Mouse (Mus musculus) heart, postnatal 10 days (tissue): ENCODE results near the gene Adcy9. TPM values are rescaled to one million over a fixed set of nuclear protein-coding genes. Genes with fewer than 3 reads are reported as not detected.
"Not testable (repeated sequence)": the region's sequence is repeated elsewhere in the genome, so short reads cannot be mapped to it uniquely, and the experiment has no call there.

Experiments
- DNase-seq, 2 experiments: peaks; one replicate each; pipeline ENCODE4 v3.0.0; 2021
- intact Hi-C: fragments of 180-260 bp; cut with DNase I; formaldehyde crosslinking; loops from one replicate; pipeline ENCODE4 v1.15.1; 2025
- total RNA-seq, 2 experiments: library from RNA; stranded (reverse); gene quantifications; 2 replicates each; pipeline ENCODE4 v1.2.3; 2021

The Adcy9 gene
- total RNA-seq, 2 experiments from 2014 or later = 20.8 to 21.6 TPM

- intact Hi-C loops = no loop called here
- DNase-seq = no peak
Measured at GRCm38 (mm10) chr16:4394991-4395590, 25.2 kb downstream of the Adcy9 start.

DNA sequence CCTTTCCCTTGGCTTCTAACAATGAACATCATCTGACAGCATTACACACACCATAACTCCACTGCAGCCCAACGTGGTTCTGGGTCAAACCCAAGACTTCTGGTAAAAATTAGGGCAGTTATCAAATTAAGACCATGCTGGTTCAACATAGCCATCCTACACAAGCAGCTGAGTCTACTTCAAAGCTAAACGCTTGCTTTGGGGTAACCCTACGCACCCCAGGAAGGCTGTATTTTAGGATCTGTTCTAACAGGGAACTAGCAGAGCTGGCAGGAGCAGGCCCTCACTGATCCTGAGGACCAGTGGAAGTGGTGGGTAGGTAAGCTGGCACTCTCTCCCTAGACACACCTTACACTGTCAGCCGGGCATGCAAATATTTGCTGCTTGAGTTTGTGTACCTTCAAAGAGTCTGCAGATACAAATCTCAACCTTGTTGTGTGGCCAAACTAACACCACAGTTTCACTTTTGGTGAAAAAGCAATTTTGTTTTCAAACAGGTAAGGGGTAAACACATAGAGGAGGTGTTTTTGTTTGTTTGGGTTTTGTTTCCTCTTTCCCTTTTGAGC, 36.7 kb downstream of the Adcy9 start:
- DNase-seq = no peak
- intact Hi-C loops = no loop called here

DNA sequence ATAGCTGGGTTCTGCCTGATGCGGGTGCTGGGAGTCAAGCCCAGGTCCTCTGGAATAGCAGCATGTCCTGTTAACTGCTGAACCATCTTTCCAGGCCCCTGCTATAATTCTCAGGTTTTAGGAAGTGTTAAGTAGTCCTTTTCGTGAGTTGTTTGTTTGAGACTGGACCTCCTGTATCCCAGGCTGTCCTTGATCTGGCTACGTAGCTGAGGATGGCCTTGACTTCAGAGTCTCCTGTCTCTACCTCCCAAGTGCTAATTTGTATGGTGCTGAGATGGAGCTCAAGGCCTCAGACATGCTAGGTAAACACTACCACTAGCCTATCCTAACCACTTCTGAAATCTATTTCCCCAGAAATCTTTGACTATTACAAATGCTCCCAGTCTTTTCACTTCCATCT, 37.9 kb downstream of the Adcy9 start:
- intact Hi-C loops = no loop called here
- DNase-seq = no peak

GRCm38 (mm10) chr16:4381487-4381886, 38.8 kb downstream of the Adcy9 start:
- DNase-seq = peak in 1 of 2 experiments; percentile 24
- intact Hi-C loops = no loop called here

GRCm38 (mm10) chr16:4378788-4379187, 41.5 kb downstream of the Adcy9 start:
- DNase-seq = no peak
- intact Hi-C loops = no loop called here

GRCm38 (mm10) chr16:4377556-4377955, 42.7 kb downstream of the Adcy9 start:
- intact Hi-C loops = no loop called here
- peak in 1 of 2 experiments; percentile 53 for DNase-seq

- DNase-seq = peak; percentile 43 to 53
- intact Hi-C loops = no loop called here
Measured at GRCm38 (mm10) chr16:4374780-4375380, 45.4 kb downstream of the Adcy9 start.

GRCm38 (mm10) chr16:4374270-4374669, 46.0 kb downstream of the Adcy9 start:
- intact Hi-C loops = no loop called here
- DNase-seq = no peak

DNA sequence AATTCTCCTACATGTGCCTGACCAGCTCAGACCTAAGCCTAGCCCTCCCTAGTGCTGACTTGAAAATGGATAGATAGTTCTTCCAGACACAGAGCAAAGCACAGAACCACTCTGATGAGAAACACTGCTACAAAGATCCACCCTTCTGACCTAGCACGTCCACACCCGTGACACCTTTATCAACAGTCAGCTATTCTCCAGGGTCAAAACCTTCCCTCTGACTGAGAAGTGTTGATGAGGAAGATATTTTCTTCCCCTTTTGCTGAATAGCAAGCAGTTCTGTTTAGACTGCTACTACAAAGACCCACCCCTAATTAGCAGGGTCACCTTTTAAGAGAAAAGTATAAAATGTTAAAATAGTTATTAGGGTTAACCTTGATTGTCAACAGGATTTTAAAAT, 49.3 kb downstream of the Adcy9 start:
- DNase-seq = no peak
- intact Hi-C loops = no loop called here

- peak; percentile 83 to 88 for DNase-seq
- intact Hi-C loops = no loop called here
Measured at GRCm38 (mm10) chr16:4370141-4370541, 50.2 kb downstream of the Adcy9 start.

DNA sequence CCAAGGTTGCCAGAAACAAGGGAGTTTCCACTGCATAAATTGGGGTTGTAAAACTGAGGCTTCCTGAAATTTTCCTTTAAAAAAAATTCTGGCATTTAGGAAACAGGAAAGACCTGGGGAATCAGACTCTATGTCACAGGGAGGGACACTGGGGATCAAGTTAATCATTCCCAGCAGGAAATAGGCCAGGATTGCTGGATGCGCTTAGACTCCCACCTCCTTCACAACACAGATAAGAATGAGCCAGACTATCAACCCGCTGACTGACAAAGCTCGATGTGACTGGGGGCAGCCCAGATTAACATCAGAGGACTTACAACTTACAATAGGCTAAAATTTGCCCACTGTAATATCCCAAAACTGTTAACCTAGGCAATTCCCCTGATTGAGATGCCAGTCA, 52.4 kb downstream of the Adcy9 start:
- DNase-seq = no peak
- intact Hi-C loops = no loop called here

- intact Hi-C loops = no loop called here
- no peak for DNase-seq
Measured at GRCm38 (mm10) chr16:4367291-4367690, 53.0 kb downstream of the Adcy9 start.

DNA sequence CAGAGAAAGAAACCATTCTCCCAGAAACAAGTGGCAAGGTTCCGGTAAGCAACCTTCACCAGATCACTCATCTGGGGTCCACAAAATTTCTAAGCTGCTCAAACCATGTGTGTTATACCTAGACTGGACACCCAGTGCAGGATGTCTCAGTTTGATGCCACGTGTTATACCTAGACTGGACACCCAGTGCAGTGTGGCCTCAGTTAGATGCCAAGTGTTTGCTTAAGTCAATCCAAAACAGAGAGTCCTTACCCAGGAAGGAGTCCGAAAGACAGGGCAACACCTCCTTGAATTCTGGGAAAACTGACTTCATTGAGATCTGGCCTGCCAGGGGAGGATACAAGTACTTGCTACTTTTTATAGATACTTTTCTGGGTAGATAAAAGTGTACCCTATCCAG, 53.6 kb downstream of the Adcy9 start:
- intact Hi-C loops = no loop called here
- DNase-seq = no peak

- no peak for DNase-seq
- intact Hi-C loops = no loop called here
Measured at GRCm38 (mm10) chr16:4363341-4364116, 56.8 kb downstream of the Adcy9 start.

DNA sequence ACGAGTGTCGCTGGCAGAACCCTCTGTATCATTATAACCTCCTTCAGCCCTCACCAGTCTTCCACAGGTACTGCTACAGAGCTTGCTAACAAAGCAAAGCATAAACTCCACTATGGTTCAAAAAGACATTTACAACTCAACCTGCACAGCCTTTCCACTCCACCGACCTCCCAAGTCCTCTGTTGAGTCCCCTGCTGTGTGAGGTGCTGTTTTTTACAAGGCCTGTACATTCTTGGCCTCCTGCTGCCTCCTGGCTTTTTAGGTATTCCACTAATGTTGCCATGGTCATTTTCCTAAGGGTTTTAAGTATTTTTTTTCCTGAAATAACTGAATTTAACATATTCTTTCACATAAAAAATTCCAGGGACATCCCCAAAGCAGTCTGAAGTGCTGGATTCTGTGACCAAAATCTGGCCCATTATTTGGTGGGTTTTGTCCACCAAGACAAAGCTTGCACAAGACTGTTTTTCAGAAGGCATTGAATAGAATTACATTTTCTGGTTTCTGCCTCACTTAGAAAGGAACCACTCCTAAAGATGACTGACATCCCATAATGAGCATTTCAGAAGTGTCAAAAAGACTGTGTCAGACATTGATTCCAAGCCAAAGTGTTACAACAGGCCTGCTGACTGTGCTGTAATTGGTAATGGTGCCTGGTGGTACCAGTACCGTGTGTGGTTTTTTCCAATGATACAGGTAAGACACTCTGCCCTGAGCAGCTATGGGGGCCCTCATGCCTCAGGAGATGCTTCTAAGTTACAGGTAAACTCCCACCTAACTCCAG, 64.8 kb downstream of the Adcy9 start:
- DNase-seq = no peak
- intact Hi-C loops = no loop called here

- intact Hi-C loops = no loop called here
- DNase-seq = no peak
Measured at GRCm38 (mm10) chr16:4342579-4342978, 77.7 kb downstream of the Adcy9 start.

GRCm38 (mm10) chr16:4341316-4342062, 78.8 kb downstream of the Adcy9 start:
- no peak for DNase-seq
- intact Hi-C loops = no loop called here

DNA sequence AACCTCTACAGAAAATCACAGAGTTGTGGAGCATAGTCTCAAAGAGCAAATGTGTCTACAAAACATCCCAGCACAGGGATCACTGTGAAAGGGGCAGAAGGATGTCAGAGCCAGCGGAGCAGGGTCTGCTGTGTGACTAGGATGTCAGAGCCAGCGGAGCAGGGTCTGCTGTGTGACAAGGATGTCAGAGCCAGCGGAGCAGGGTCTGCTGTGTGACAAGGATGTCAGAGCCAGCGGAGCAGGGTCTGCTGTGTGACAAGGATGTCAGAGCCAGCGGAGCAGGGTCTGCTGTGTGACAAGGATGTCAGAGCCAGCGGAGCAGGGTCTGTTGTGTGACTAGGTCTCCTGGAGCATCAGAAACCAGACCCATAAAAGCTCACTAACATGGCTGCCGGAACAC, 81.1 kb downstream of the Adcy9 start:
- intact Hi-C loops = not testable (repeated sequence)

DNA sequence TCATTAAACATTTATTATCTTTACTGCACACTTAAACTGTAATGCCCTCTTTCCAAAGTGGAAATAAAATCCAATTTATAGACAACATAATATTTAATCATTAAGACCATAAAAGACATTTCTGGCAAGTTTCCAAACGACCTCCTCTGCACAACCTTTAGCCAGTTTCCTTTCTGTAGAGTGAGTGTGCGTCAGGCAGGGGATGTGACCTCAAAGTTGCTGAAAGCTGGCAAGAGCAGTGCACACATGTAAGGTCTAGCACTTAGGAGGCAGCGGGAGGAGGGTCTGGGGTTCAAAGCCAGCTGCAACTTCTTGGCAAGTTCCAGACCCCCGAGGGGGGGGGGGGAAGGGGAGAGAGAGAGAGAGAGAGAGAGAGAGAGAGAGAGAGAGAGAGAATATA, 83.0 kb downstream of the Adcy9 start:
- intact Hi-C loops = no loop called here
- DNase-seq = no peak

More for the DNA sequence above, 81.1 kb downstream of the Adcy9 start:
- not testable (repeated sequence) for DNase-seq

GRCm38 (mm10) chr16:4333788-4334187, 86.5 kb downstream of the Adcy9 start:
- peak in 1 of 2 experiments; percentile 11 for DNase-seq
- intact Hi-C loops = no loop called here
